Mouse (Mus musculus) neutrophil, adult 59 days (primary cell): ENCODE data around the gene Camta2. TPM values are rescaled to one million over a fixed set of nuclear protein-coding genes. Genes with fewer than 3 reads are reported as not detected.

Experiments
- total RNA-seq, 2 experiments: library from RNA; stranded (reverse); gene quantifications; 1 replicate in 1 of 2; 2 replicates in 1 of 2; pipeline ENCODE4 v1.2.4; 2023

Camta2 gene
- total RNA-seq = 10 to 100 TPM; 57.3 to 61.5 TPM

GRCm38 (mm10) chr11:70687601-70688199 lies at the start of gene Camta2:
TSS of gene Camta2 (minus strand) at chr11:70688105.

DNA sequence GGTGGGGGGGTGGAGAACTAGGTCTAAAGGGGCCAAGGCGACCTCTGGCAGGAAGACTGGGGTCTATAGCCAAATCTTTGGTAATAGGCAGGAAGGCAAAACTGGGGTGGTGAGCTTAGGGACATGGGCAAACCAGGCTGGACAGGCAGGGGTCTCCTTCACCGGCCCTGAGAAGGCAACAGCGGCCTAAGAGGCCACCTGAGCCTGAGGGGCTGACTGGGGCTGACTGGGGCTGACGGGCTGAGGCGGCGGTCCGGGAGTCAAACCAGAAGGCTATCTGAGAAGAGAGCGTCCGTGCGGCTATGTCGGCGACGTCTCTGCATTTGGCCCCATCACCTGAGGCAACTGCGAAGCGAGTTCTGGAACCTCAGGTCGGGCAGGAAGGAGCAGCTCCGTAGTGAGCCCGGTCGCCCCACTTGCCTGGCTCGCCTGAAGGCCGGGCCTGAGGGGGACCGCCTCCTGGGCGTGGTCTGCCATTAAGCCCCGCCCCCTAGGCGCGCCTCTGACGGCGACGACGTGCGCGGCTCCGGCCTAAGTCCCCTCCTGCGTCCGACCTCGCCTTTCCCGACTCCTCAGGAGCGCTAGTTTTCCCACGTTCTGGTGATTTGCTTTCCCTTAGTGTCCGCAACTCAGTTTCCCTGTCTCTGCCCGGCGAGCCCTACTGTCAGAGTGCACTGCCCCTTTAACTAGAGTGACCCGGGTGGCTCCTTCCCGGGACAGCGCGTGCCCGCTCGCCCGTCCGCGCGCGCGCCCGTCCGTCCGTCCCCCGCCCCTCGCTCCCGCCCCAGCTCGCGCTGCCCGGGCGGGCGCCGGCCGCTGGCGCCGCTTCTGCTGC lies 12.0 kb upstream of the Camta2 start, which contains the start of the genes Inca1 and Kif1c:
Gene Inca1, minus strand, starts transcription at position 434 of the 835 bp plus-strand sequence.
Gene Kif1c, plus strand, starts transcription at position 827 of the 835 bp plus-strand sequence.

DNA sequence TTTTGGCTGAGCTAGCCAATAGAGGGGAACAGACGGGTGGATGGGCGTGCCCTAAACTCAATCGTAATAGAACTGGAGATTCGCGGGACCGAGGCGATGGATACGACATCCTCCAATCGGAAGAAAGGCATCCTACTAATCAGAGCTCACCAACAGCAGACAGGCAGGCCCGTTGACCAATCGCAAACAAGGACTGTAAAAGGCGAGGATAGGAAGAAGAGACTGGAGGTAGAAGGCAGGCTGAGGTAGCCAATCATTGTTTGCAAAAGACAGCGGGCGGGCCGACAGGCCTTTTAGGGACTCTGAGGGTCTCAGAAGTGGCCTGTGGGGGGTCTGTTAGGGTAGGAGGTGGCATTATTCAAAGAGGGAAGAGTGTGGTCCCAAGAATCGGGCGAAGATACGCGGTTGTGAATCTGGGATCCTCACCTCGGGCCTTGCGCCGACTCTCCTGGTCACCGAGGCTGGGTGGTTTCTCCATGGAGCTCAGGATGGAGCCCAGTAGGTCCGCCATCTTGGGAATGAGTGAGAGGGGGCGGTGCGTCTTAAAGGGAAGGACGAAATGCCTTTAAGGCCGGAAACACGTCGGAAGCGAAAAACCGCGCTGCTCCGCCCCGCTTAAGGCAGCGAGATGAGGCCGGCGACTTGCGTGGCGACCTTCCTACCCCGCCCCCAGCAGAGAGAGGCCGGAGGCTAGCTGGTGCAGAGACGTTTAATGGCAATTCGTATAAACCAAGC lies 19.0 kb downstream of the Camta2 start, which contains the start of gene Spag7:
Gene Spag7, minus strand, starts transcription at position 646 of the 735 bp plus-strand sequence.

DNA sequence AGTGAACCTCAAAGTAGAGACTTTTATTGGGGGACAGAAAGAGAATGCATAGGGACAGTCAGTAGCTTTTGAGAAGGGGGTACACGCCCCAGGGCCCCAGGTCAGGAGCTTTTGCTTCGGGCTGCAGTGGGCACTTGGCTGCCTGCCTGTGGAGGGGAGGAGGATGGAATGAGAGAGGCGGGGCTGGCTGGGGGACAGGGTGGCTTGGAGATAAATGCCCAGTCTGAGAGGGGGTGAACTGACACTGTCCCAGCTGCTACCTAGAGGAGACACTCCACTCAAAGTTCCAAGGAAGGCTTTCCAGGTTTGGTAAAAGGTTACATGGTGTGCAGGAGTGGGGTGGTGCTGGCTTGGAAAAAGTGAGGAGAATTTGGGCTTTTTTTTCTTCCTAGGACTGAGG lies 30.9 kb downstream of the Camta2 start, which contains the start of gene Eno3:
Gene Eno3, plus strand, starts transcription at position 239 of the 400 bp plus-strand sequence.

DNA sequence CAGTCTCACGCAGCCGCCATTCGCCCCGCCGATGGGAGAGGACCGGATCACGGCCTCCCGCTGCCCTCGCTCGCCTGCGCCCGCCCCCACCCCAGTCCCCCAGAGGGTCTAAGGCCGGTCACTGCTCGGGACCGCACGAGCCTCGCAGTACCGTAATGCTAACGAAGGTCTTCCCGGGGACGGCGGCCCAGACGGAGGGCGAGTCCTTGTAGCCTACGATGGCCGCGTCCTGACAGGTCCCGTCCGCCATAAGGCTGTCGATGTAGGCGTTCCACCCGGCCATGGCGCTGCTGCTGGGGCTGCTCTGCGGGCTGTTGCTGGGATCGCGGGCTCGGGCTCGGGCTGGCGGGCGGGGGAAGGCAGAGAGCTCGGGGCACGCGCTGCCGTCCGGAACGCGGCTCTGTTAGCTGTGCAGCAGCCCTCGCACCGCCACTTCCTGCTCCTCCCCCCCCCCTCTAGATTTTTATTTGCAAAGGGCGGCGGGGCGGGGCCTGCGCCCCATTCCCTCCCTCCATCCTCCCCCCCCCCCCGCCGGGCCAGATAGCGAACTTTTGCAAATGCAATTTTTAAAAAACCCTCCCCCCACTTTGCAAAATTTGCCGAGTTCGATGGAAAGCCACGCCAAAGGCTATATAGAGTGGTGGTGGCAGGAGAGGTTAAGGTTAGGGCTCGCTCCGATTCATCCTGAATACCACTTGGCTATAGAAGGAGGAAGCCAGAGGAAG lies 33.5 kb downstream of the Camta2 start, which contains the start of gene Pfn1:
Gene Pfn1, minus strand, starts transcription at position 447 of the 725 bp plus-strand sequence.

GRCm38 (mm10) chr11:70646691-70647650 lies 40.9 kb downstream of the Camta2 start, which contains the start of the genes Rnf167 and Slc25a11:
TSS of gene Rnf167 (plus strand) at chr11:70647235.
TSS of gene Slc25a11 (minus strand) at chr11:70647479.

GRCm38 (mm10) chr11:70638714-70639278 lies 49.1 kb downstream of the Camta2 start, which contains the start of gene Gp1ba:
TSS of gene Gp1ba (plus strand) at chr11:70639122.

Other genes starting within 250 kb of the Camta2 start
- 10 to 100 TPM; 23.3 to 28.4 TPM for gene Med11, start 236.2 kb downstream of the Camta2 start, total RNA-seq
- gene Zmynd15, start 228.7 kb downstream of the Camta2 start, total RNA-seq = under 1 TPM; 0.16 to 0.44 TPM
- 1 to 10 TPM; 1.5 to 1.9 TPM for gene Cxcl16, start 228.1 kb downstream of the Camta2 start, total RNA-seq
- gene Tm4sf5, start 182.9 kb downstream of the Camta2 start, total RNA-seq = not detected
- gene Vmo1, start 173.5 kb downstream of the Camta2 start, total RNA-seq = not detected
- not detected for gene Gltpd2, start 168.9 kb downstream of the Camta2 start, total RNA-seq
- gene Psmb6, start 162.7 kb downstream of the Camta2 start, total RNA-seq = 10 to 100 TPM; 91.6 to 92.5 TPM
- gene Gm40193, start 155.2 kb downstream of the Camta2 start, total RNA-seq = not detected
- 1 to 10 TPM; 2.3 to 4.0 TPM for gene Pld2, start 148.0 kb downstream of the Camta2 start, total RNA-seq
- 10 to 100 TPM; 31.6 to 35.9 TPM for gene Mink1, start 125.2 kb downstream of the Camta2 start, total RNA-seq
- gene 4930544D05Rik, start 72.3 kb downstream of the Camta2 start, total RNA-seq = not detected
- gene Chrne, start 68.9 kb downstream of the Camta2 start, total RNA-seq = not detected
- gene Gp1ba, start 49.0 kb downstream of the Camta2 start, total RNA-seq = 1 to 10 TPM; 1.1 to 1.3 TPM
- 100 to 1,000 TPM; 141 to 154 TPM for gene Rnf167, start 40.9 kb downstream of the Camta2 start, total RNA-seq
- 10 to 100 TPM; 80.5 to 86.2 TPM for gene Slc25a11, start 40.6 kb downstream of the Camta2 start, total RNA-seq
- gene Pfn1, start 33.5 kb downstream of the Camta2 start, total RNA-seq = 1,000 to 10,000 TPM; 2,042 to 2,066 TPM
- gene Eno3, start 30.9 kb downstream of the Camta2 start, total RNA-seq = 10 to 100 TPM in 1 of 2 experiments, 1 to 10 TPM in 1; 7.2 to 10.3 TPM
- gene Spag7, start 18.7 kb downstream of the Camta2 start, total RNA-seq = 10 to 100 TPM; 34.2 to 42.2 TPM
- not detected for gene Inca1, start 12.1 kb upstream of the Camta2 start, total RNA-seq
- gene Kif1c, start 12.4 kb upstream of the Camta2 start, total RNA-seq = 10 to 100 TPM; 26.3 to 33.0 TPM
- under 1 TPM; 0.77 to 0.89 TPM for gene Zfp3, start 76.1 kb upstream of the Camta2 start, total RNA-seq
- gene Scimp, start 124.5 kb upstream of the Camta2 start, total RNA-seq = under 1 TPM; 0.44 to 0.53 TPM
- gene Rabep1, start 156.7 kb upstream of the Camta2 start, total RNA-seq = 10 to 100 TPM; 13.0 to 13.2 TPM